Mouse (Mus musculus): ENCODE measurements around the gene Ube2z. TPM values are rescaled to one million over a fixed set of nuclear protein-coding genes. Genes with fewer than 3 reads are reported as not detected.

Ube2z gene
- polyA plus RNA-seq, 1 experiment = 13.8 TPM

DNA sequence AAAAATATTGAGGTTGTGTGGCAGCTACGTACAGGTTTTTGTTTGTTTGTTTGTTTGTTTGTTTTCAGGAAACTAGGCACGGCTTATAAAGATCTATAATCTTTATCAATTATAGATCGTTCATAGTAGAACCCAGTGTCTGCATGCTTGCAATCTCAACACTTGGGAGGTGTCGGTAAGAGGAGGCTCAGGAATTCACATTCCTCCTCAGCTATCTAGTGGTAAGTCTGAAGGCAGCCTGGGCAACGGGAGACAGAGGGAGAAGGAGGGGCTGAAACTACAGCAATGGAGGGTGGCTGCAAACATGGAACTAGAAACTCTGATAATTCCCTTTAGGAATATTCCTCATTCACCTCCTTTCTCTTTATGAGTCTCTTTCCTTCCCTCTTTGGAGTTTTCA lies 49.8 kb downstream of the Ube2z start:
- Histone ChIP-seq H3K4me3 (replicated peaks) (no peak overlapping the region), H3K4me1 (peaks cover 4% of the 10 kb centered on the region; the same call in 1 of the 2 replicates), H3K36me3 (replicated peaks; ENCODE audit: low read length) (no peaks in the 10 kb centered on the region), H3K9me3 (no peaks in the 10 kb centered on the region), H3K27me3 (replicated peaks) (peaks cover 68% of the 10 kb centered on the region)
- no peak for TF ChIP-seq GATA1 (IDR thresholded peaks at IDR 0.05; ENCODE audit: borderline replicate concordance, low read length)
- no peak for TF ChIP-seq FLI1 (IDR thresholded peaks at IDR 0.05; ENCODE audit: low read length)

DNA sequence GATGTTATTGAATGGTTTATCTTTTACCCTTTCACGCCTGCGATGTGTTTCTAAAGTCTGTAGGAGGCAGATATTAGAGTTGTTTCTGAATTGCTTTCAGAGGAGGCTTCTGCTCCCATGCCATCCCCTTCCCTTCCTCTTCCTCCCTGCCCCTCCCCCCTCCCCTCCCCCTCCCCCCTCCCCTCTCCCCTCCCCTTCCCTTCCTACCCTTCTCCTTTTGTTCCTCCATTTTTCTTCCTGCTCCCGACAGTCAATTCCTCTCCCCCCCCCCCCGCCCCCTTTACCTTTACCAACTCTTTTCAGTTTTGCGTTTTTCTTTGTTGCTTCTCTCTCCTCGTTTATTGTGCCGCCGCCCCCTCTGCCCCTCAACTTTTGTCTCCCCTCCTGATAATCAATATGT lies 53.2 kb downstream of the Ube2z start:
- Histone ChIP-seq H3K36me3 (replicated peaks; ENCODE audit: low read length) (no peaks in the 10 kb centered on the region), H3K4me3 (replicated peaks) (no peak overlapping the region), H3K4me1 (peaks cover 6% of the 10 kb centered on the region), H3K9me3 (no peaks in the 10 kb centered on the region), H3K27me3 (replicated peaks) (peaks cover 66% of the 10 kb centered on the region)
- no peak for TF ChIP-seq GATA1 (IDR thresholded peaks at IDR 0.05; ENCODE audit: borderline replicate concordance, low read length)
- TF ChIP-seq FLI1 (IDR thresholded peaks at IDR 0.05; ENCODE audit: low read length) = no peak

DNA sequence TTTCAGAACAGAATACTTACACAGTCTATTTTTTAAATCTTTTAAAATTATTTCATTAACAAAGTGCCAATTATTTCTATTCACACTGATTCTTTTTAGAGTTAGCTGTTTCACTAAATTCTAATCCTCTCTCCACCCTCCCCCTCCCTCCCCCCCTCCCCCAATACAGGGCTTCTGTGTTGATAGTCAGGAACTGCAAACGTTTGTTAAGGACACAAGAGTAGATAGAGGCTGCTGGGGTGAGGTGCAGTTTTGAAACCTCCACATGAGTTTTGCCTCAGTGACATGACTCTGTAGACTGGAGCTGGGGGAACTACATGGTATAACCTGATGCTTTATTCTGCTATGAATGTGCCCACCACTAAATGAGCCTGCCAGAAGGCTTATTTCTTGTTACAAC lies 56.4 kb downstream of the Ube2z start:
- H3K4me3 ChIP-seq (replicated peaks) = no peak overlapping the region
- peaks cover 32% of the 10 kb centered on the region for H3K4me1 ChIP-seq
- TF ChIP-seq GATA1 (IDR thresholded peaks at IDR 0.05; ENCODE audit: borderline replicate concordance, low read length) = no peak
- no peak for TF ChIP-seq FLI1 (IDR thresholded peaks at IDR 0.05; ENCODE audit: low read length)
- peaks cover 73% of the 10 kb centered on the region for H3K27me3 ChIP-seq (replicated peaks)
- no peaks in the 10 kb centered on the region for H3K36me3 ChIP-seq (replicated peaks; ENCODE audit: low read length)
- no peaks in the 10 kb centered on the region for H3K9me3 ChIP-seq

DNA sequence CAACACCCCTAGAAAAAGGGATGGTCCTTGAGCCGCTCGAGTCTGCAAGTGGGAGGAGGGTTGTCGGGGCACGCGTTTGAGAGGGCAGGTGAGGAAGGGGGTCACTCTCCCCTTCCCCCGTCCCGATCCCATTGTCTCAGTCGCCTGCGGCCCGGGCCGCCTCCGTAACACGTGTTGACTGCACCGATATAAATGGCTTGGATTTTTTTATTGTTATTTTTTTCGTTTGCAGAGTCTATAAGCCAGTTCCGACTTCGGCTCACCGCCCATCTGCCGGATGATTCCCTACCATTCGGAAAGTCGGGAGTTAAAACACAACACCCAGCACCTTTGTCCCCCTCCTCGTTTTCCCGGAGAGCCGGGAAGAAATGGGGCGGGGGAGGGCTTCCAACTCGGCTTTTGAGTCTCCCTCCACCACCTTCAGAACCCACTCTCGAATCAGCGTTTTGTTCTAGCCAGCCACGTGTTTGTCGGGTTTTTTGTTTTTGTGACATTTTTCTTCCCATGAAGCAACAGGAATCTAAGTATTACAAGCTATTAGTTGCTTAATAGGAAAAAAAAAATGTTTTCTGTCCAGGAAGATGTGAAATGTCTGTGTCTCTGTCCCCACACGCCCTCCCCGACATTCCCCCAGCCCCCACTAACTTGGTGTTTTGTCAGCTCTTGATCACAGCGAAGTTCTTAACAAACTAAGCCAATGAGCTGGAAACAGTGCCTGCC lies 57.5 kb downstream of the Ube2z start:
- H3K27me3 ChIP-seq (replicated peaks) = peaks cover 76% of the 10 kb centered on the region
- H3K4me3 ChIP-seq (replicated peaks) = peak overlapping the region; percentile 65
- TF ChIP-seq GATA1 (IDR thresholded peaks at IDR 0.05; ENCODE audit: borderline replicate concordance, low read length) = no peak
- no peak for TF ChIP-seq FLI1 (IDR thresholded peaks at IDR 0.05; ENCODE audit: low read length)
- H3K9me3 ChIP-seq = no peaks in the 10 kb centered on the region
- no peaks in the 10 kb centered on the region for H3K36me3 ChIP-seq (replicated peaks; ENCODE audit: low read length)
- H3K4me1 ChIP-seq = peaks cover 32% of the 10 kb centered on the region

DNA sequence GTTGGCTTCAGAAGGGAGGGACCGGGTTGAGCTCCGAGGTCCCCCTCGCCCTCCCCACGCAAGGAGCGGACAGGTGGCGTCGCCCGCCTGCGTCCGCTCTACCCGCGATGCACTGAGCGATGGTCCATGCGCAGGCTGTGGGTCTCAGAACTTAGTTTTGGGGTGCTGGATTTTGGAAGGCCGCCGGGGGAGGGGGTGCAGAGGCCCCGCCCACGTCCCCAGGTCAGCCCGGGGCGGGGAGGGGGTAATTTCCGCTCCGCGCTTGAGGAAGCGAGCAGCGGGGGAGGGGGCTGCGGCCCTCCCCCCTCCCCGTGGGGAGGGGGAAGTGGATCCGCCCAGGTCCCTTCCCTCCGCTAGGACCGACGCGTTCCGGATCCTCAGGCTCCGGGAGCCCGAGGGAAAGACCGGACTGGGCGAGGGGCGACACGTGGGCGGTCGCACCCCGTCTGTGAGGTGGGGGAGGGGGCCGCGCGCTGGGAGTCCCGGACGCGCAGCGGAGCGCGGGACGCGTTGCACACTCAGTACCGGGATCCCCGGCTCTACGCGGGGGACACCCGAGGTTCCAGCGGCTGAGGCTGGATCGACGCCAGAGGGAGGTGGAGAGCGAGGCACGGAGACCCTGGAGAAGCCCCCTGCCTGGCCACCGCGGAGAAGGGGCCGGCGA lies 58.2 kb downstream of the Ube2z start:
- TF ChIP-seq FLI1 (IDR thresholded peaks at IDR 0.05; ENCODE audit: low read length) (no peak), GATA1 (IDR thresholded peaks at IDR 0.05; ENCODE audit: borderline replicate concordance, low read length) (no peak)
- Histone ChIP-seq H3K4me1 (peaks cover 32% of the 10 kb centered on the region), H3K9me3 (no peaks in the 10 kb centered on the region), H3K4me3 (replicated peaks) (peak overlapping the region; percentile 69), H3K27me3 (replicated peaks) (peaks cover 78% of the 10 kb centered on the region), H3K36me3 (replicated peaks; ENCODE audit: low read length) (no peaks in the 10 kb centered on the region)

DNA sequence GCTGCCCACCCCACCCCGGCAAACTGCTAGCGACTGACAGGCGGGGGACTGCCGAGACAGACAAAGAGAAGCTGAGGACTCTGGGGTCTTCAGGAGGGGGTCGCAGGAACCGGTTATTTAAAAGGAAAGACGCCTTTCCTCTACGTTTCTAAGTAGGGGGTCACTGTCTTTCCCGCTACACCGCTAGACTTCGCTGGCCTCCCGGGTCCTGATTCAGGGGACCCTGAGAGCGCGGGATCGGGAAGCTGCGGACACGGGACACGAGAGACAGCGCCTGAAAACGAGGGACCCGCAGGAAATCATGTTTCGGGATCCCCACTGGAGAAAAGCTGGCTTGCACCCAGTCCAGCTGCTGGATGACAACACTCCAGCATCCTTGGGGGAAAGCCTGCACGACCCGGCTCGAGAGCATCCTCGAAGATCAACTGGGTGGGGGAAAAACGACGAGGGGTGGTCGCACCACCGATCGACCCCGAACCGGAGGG lies 58.8 kb downstream of the Ube2z start:
- TF ChIP-seq FLI1 (IDR thresholded peaks at IDR 0.05; ENCODE audit: low read length) = no peak
- TF ChIP-seq GATA1 (IDR thresholded peaks at IDR 0.05; ENCODE audit: borderline replicate concordance, low read length) = no peak
- Histone ChIP-seq H3K4me3 (replicated peaks) (peak overlapping the region; percentile 69), H3K4me1 (peaks cover 32% of the 10 kb centered on the region), H3K27me3 (replicated peaks) (peaks cover 81% of the 10 kb centered on the region), H3K9me3 (no peaks in the 10 kb centered on the region), H3K36me3 (replicated peaks; ENCODE audit: low read length) (no peaks in the 10 kb centered on the region)

DNA sequence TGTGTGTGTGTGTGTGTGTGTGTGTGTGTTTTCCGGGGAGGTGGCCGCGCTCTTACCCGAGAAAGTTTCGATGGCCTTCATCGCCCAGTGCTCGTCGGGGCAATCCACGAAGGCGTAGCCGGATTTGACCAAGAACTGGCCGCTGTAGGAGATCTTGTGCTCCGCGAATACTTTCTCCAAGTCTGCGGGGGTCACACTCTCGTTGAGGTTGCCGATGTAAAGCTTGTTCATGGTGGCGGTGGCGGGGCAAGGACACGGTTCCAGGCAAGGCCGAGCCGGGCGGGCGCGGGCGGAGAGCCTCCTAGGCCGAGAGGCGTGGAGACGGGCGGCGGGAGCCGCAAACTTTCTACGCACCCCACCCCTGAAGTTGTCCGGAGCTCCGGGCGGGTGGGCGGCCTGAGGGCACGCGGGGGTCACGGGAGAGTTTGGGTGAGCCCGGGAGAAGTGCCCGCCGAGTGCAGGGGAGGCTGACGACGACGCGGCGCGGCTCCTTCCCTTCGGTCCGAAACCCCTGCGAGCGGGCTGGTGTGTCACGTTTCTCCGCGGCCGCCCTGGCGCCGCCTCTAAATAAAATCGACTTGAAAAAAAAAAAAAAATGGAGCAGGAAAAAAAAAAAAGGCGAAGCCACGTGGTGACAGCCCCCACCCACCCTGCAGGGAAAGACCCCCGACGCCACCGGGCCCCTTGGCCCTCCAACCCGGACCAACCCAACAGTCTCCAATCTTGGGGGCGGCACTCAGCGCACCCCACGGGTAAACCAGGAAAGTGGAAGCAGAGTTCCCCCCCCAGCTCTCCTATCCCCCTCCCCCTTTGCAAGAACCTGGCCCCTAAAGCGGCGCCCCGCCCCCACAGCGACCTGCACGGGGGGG lies 59.6 kb downstream of the Ube2z start, which contains the start of gene Igf2bp1:
Gene Igf2bp1 (minus strand): TSS at position 538 of the 869 bp plus-strand sequence.
- peaks cover 32% of the 10 kb centered on the region for H3K4me1 ChIP-seq

DNA sequence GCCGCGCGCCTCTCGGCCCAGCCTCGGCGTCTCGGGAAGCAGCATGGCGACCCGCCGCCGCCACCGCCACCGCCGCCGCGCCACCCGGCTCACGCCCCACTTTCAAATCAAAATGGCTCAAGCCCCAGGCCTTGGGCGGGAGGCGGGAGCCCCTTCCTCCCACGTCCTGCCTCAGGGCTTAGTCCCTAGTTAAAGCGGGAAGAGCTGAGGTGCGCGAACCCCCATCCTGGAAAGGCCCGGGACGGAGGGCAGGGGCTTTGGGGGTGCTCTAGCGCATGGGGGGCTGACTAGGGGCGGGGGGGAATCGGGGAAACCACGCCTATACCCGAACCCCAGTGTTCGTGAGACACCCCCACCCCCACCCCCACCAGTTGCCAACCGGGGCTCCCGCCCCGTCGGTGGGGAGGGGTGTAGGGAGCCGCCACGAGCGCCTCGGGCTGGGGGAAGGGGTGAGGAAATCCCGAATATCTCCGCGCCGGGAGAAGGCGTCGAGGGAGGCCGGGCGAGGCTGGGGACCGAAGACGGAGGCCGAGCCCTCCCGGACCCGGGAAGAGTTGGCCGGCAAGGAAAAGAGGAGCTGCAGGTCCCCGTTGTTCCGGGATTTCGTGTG lies 60.3 kb downstream of the Ube2z start:
- H3K4me1 ChIP-seq = peaks cover 32% of the 10 kb centered on the region
- peak overlapping the region; percentile 82 for H3K4me3 ChIP-seq (replicated peaks)
- H3K27me3 ChIP-seq (replicated peaks) = peaks cover 86% of the 10 kb centered on the region
- TF ChIP-seq GATA1 (IDR thresholded peaks at IDR 0.05; ENCODE audit: borderline replicate concordance, low read length) (no peak), FLI1 (IDR thresholded peaks at IDR 0.05; ENCODE audit: low read length) (no peak)
- H3K9me3 ChIP-seq = no peaks in the 10 kb centered on the region
- H3K36me3 ChIP-seq (replicated peaks; ENCODE audit: low read length) = no peaks in the 10 kb centered on the region

More for the DNA sequence above, 59.6 kb downstream of the Ube2z start, which contains the start of gene Igf2bp1:
- Histone ChIP-seq H3K4me3 (replicated peaks) (peak within 1 kb of the TSS; percentile 82), H3K27me3 (replicated peaks) (peaks cover 80% of the 10 kb centered on the region), H3K36me3 (replicated peaks; ENCODE audit: low read length) (no peaks in the 10 kb centered on the region), H3K9me3 (no peaks in the 10 kb centered on the region)
- TF ChIP-seq GATA1 (IDR thresholded peaks at IDR 0.05; ENCODE audit: borderline replicate concordance, low read length) (no peak), FLI1 (IDR thresholded peaks at IDR 0.05; ENCODE audit: low read length) (no peak)
